Mouse (Mus musculus) forebrain, embryonic 15.5 days (tissue): ENCODE results near the gene Clstn3. TPM values are rescaled to one million over a fixed set of nuclear protein-coding genes. Genes with fewer than 3 reads are reported as not detected.
"Not testable (repeated sequence)": the region's sequence is repeated elsewhere in the genome, so short reads cannot be mapped to it uniquely, and the experiment has no call there.

ENCODE experiments used
- ATAC-seq: fragments of 200-750 bp; cut with Nextera tagmentation; replicated peaks from 2 replicates; pipeline ENCODE4 v1.8.0; 2017; ENCODE audit warnings: mild to moderate bottlenecking, moderate TSS enrichment, moderate library complexity
- H3K27ac ChIP-seq: fragments of 300-500 bp; sonication (generic); replicated peaks from 2 replicates; pipeline ENCODE4 v1.5.1; 2015; ENCODE audit warnings: mild to moderate bottlenecking, inconsistent platforms
- H3K27me3 ChIP-seq: fragments of 300-500 bp; sonication (generic); 2 replicates; pipeline ENCODE4 v1.6.1; 2015; ENCODE audit warnings: inconsistent platforms
- H3K36me3 ChIP-seq: fragments of 300-500 bp; sonication (generic); 2 replicates; pipeline ENCODE4 v1.6.1; 2015; ENCODE audit warnings: mild to moderate bottlenecking, inconsistent platforms
- H3K4me1 ChIP-seq: fragments of 300-500 bp; sonication (generic); 2 replicates; pipeline ENCODE4 v1.6.1; 2015; ENCODE audit warnings: inconsistent platforms
- H3K4me2 ChIP-seq: fragments of 300-500 bp; sonication (generic); replicated peaks from 2 replicates; pipeline ENCODE4 v1.6.1; 2015; ENCODE audit warnings: mild to moderate bottlenecking, inconsistent platforms
- H3K4me3 ChIP-seq: fragments of 300-500 bp; sonication (generic); 2 replicates; pipeline ENCODE4 v1.5.1; 2015; ENCODE audit warnings: mild to moderate bottlenecking, inconsistent platforms
- H3K9ac ChIP-seq: fragments of 300-500 bp; sonication (generic); replicated peaks from 2 replicates; pipeline ENCODE4 v1.6.1; 2015; ENCODE audit warnings: mild to moderate bottlenecking, inconsistent platforms
- H3K9me3 ChIP-seq: fragments of 300-500 bp; sonication (generic); 2 replicates; pipeline ENCODE4 v1.6.1; 2016; ENCODE audit warnings: inconsistent platforms
- WGBS: fragments of 180-500 bp; shearing (Covaris S2); methylation state at CpG from one replicate; pipeline ENCODE4 v1.1.7; 2015; ENCODE audit warnings: mixed read lengths; 5-methylcytosine and 5-hydroxymethylcytosine counted together
- polyA plus RNA-seq: library from polyadenylated mRNA; unstranded; fragments of >200 nt; fragmentation: Nextera tagmentation; extraction: Ambion mirVana; gene quantifications from 2 replicates; pipeline ENCODE4 v1.2.1, GENCODE M21; 2015

Gene Clstn3
- polyA plus RNA-seq, 1 experiment from 2014 or later = 62.1 TPM

DNA sequence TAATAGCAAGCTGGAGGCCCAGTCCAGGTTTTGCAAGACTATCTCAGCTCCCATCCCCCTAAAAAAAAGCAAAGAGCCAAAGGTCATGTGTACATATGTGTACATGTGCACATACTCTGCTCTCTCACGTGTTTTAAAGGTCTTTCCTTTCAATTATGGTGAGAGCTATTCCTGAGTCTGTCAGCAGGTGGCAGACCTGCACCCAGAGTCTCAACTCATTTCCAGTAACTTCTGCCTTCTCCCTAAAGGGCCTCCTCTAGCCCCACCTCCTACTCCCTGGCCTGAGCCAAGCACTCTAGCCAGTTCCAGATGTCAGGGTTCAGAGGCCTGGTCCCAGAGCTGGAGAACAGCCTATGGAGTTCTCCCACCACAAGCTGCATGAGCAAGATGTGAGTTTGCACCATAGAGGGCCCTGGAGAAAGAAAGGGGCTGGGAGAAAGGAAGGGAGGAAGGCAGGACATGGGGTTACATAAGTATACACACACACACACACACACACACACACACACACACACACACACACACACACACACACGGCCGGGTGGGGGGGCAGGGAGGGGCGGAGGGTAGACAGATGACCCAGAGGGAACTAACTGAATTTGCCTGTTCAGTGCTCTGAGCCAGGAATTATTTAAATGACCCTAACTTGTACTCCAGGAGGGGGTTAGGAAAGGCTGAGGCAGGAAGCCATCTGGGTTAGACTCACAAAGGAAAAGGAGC, 28.4 kb upstream of the Clstn3 start, which contains the start of gene C1rl:
Gene C1rl, plus strand, starts transcription at position 272 of the 720 bp plus-strand sequence.
- H3K4me2 ChIP-seq = no peak within 1 kb of the TSS
- ATAC-seq = peak; percentile 66
- no peaks in the 10 kb centered on the region for H3K4me1 ChIP-seq
- no peak within 1 kb of the TSS for H3K27ac ChIP-seq
- no peaks in the 10 kb centered on the region for H3K36me3 ChIP-seq
- H3K27me3 ChIP-seq = no peaks in the 10 kb centered on the region
- H3K9ac ChIP-seq = no peak within 1 kb of the TSS
- no peaks in the 10 kb centered on the region for H3K9me3 ChIP-seq
- 52% methylated on average over 4 of the region's 4 CpGs for WGBS
- H3K4me3 ChIP-seq = no peak within 1 kb of the TSS

DNA sequence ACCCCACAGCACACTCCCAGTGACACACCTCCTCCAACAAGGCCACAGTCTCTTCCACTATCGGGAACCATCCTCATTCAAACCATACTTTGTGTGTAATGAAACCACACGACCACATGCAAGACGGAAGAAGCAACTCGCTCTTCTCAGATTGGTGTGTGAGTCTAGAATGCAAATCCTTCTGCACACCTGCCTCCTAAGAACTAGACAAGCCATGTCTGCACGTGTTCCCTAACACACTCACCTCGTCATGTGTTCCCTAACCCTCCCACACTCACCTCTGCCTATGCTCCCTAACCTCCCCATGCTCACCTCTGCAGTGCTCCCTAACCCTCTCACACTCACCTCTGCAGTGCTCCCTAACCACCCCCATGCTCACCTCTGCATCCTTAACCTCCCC, 26.8 kb upstream of the Clstn3 start:
- H3K36me3 ChIP-seq = no peaks in the 10 kb centered on the region
- H3K4me2 ChIP-seq = no peak overlapping the region
- H3K4me3 ChIP-seq = no peak overlapping the region
- no peaks in the 10 kb centered on the region for H3K27me3 ChIP-seq
- no peaks in the 10 kb centered on the region for H3K4me1 ChIP-seq
- WGBS = 79% methylated on average over 6 of the region's 6 CpGs
- no peak for ATAC-seq
- H3K9ac ChIP-seq = no peak overlapping the region
- no peaks in the 10 kb centered on the region for H3K9me3 ChIP-seq
- no peak overlapping the region for H3K27ac ChIP-seq

DNA sequence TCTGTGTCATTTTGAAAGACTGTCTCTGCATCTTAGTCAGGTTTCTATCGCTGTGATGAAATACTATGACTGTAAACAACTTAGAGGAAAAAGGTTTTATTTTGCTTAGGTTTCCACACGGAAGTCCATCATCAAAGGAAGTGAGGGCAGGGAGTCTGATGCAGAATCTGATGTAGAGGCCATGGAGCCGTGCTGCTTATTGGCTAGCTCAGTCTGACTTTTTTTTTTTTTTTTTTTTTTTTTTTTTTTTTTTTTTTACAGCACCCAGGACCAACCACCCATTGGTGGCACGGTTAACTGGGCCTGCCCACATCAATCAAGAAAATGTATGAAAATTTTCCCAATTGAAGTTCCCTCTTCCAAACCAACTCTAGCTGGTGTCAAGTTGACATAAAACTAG, 24.4 kb upstream of the Clstn3 start:
- H3K9me3 ChIP-seq = no peaks in the 10 kb centered on the region
- H3K27ac ChIP-seq = no peak overlapping the region
- no peaks in the 10 kb centered on the region for H3K4me1 ChIP-seq
- H3K4me3 ChIP-seq = no peak overlapping the region
- ATAC-seq = no peak
- H3K9ac ChIP-seq = no peak overlapping the region
- H3K4me2 ChIP-seq = no peak overlapping the region
- H3K27me3 ChIP-seq = no peaks in the 10 kb centered on the region
- WGBS = 77% methylated on average over 4 of the region's 4 CpGs
- H3K36me3 ChIP-seq = no peaks in the 10 kb centered on the region

DNA sequence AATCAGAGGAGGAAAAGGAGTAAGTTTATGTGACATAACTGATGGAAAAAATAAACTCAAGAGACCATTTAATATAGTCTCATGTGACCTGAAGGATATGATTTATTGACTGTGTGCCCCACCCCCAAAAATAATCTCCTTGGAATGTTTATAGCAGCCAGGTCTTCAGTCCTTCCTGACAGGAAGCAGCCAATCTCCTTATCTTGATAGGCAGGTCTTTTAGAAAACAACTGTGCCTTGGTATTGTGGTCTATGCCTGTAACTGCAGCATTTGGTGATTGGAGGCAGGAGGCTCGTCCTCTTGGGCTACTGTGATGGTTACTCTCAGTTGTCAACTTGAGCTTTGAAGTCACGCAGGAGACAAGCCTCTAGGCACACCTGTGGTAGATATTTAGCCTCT, 22.9 kb upstream of the Clstn3 start:
- no peak overlapping the region for H3K4me2 ChIP-seq
- no peak overlapping the region for H3K4me3 ChIP-seq
- H3K27me3 ChIP-seq = no peaks in the 10 kb centered on the region
- no peaks in the 10 kb centered on the region for H3K9me3 ChIP-seq
- H3K36me3 ChIP-seq = no peaks in the 10 kb centered on the region
- no peak overlapping the region for H3K27ac ChIP-seq
- H3K9ac ChIP-seq = no peak overlapping the region
- H3K4me1 ChIP-seq = no peaks in the 10 kb centered on the region
- ATAC-seq = no peak
- 65% methylated on average over 2 of the region's 2 CpGs for WGBS

DNA sequence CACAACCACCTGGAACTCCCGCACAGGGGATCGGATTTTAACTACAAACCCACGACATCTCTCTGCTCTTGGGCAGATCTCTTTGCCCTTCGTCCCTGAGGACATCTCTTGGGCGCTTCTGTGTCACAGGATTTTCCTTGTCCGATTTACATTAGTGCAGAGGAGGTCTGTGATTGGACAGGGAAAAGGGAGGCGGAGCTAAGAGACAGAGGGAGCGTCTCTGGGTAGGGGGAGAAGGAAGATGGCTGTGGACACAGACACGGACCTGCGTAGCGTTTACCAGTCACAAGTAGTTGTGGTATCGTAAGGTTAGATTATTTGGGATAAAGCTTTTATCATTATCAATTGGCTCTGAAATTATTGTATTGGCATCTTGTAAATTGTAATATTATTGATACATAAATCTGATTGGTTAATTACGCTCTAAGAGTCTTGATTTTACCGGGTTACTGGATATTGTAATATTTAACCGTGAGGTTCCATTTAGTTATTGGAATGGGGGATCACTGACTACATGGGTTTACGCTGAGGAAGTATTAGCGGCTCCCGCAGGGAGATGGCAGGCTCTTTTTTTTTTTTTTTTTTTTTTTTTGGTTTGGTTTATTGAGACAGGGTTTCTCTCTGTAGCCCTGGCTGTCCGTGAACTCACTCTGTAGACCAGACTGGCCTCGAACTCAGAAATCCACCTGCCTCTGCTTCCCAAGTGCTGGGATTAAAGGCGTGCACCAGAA, 21.0 kb upstream of the Clstn3 start:
- Histone ChIP-seq H3K27me3 (no peaks in the 10 kb centered on the region), H3K9ac (0 out of 2 replicates have a peak overlapping the region, but pooled peaks have one; percentile 11), H3K36me3 (no peaks in the 10 kb centered on the region), H3K27ac (no peak overlapping the region), H3K4me2 (peak overlapping the region; percentile 42), H3K4me1 (no peaks in the 10 kb centered on the region), H3K9me3 (no peaks in the 10 kb centered on the region), H3K4me3 (peak overlapping the region; percentile 31)
- peak; percentile 92 for ATAC-seq
- 28% methylated on average over 21 of the region's 21 CpGs for WGBS

DNA sequence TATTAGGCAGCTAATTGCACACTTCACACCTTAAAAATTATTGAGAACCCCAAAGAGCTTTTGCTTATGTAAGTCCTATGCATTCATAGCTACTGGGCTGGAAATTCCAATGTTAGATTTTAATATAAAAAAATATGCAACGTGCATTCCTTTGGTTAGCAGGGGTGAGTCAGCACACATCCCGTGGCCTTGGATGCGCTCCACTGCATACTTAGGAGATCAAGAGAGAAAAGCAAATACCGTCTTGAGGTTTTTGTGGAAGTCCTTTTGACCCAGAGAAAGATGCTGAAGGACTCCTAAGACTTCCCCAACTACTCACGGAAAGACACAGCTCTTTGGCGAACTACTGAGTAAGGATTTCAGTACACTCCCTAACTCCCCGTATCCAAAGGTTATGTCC, 20.3 kb upstream of the Clstn3 start:
- H3K9ac ChIP-seq = no peak overlapping the region
- no peaks in the 10 kb centered on the region for H3K36me3 ChIP-seq
- 89% methylated on average over 7 of the region's 7 CpGs for WGBS
- no peak overlapping the region for H3K4me3 ChIP-seq
- 0 out of 2 replicates have a peak, but pooled peaks have one; percentile 3 for ATAC-seq
- H3K4me2 ChIP-seq = no peak overlapping the region; the same call in 1 of the 2 replicates
- no peaks in the 10 kb centered on the region for H3K4me1 ChIP-seq
- H3K9me3 ChIP-seq = no peaks in the 10 kb centered on the region
- H3K27me3 ChIP-seq = no peaks in the 10 kb centered on the region
- H3K27ac ChIP-seq = no peak overlapping the region

DNA sequence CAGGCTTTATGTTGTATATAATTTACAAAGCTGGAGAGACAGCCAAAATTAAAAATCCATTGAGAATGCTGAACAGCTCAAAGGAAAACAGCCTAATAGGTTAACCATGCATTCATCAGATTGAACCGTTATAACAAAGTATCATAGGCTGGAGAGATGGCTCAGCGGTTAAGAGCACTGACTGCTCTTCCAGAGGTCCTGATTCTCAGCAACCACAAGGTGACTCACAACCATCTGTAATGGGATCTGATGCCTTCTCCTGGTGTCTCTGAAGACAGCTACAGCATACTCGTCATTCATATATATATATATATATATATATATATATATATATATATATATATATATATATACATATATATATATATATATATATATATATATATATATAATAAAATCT, 19.2 kb upstream of the Clstn3 start:
- not testable (repeated sequence) for H3K27ac ChIP-seq, H3K36me3 ChIP-seq, ATAC-seq, H3K4me2 ChIP-seq, H3K9me3 ChIP-seq, H3K27me3 ChIP-seq, H3K4me1 ChIP-seq, H3K4me3 ChIP-seq, H3K9ac ChIP-seq
- WGBS = 90% methylated on average over 3 of the region's 3 CpGs

DNA sequence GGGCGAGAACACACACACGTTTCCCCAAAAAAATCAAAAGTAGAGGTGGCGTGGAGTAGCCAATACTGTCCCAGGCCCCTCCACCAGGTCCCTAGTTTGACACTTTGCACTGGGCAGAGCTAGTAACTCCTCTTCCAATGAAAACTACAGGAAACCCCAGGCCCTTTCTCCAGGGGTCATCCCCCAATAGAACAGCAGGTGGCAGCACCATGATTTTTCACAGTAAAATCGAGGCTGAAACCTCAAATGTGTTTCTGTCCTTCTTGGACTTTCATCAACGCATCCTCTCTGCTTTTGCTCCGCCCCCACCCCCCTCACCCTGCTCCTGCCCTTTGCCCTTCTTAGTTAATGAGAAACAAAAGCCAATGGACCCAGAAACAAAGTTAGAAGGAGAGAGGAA, 17.0 kb upstream of the Clstn3 start:
- H3K4me3 ChIP-seq = no peak overlapping the region
- WGBS = 27% methylated on average over 6 of the region's 6 CpGs
- H3K36me3 ChIP-seq = no peaks in the 10 kb centered on the region
- no peaks in the 10 kb centered on the region for H3K9me3 ChIP-seq
- H3K4me1 ChIP-seq = no peaks in the 10 kb centered on the region
- H3K4me2 ChIP-seq = no peak overlapping the region
- H3K9ac ChIP-seq = no peak overlapping the region
- H3K27me3 ChIP-seq = no peaks in the 10 kb centered on the region
- ATAC-seq = no peak
- no peak overlapping the region for H3K27ac ChIP-seq

DNA sequence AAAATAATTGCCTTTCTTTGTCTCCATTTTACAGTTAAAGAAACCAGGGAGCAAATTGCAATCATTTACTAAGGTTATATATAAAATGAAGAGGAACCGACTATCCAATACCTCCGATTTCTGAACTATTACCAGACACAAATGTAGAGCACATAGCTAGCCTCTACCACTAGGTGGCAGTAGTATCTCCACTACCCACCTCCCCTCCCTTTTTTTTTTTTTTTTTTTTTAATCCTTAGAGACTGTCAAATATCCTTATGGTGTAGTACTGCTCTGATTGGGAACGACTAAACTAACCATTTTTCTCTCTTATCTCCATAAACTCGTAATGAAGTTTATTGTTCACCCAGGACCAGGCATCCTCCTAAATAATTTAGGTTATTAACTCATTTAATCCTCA, 15.7 kb upstream of the Clstn3 start:
- no peaks in the 10 kb centered on the region for H3K27me3 ChIP-seq

DNA sequence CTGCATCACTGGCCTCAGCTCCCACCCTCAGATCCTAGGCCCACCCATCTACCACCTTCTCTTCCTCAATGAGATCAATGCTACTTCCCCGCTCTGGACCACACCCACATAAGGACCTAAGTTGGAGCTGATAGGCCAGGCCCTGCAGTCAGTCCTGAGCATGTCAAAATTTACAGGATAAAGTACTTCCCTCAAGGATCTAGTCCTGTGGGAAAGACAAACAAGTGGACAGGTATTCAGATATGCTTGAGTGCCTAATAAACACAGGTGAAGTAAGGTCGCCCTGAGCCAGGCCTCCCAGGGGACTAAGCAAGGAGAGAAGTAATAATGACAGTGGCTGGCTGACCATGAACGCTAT, 15.0 kb upstream of the Clstn3 start:
- Histone ChIP-seq H3K36me3 (no peaks in the 10 kb centered on the region), H3K4me1 (no peaks in the 10 kb centered on the region), H3K4me3 (no peak overlapping the region), H3K9me3 (no peaks in the 10 kb centered on the region), H3K9ac (no peak overlapping the region), H3K4me2 (no peak overlapping the region), H3K27ac (no peak overlapping the region), H3K27me3 (no peaks in the 10 kb centered on the region)
- peak; percentile 30; the same call in 1 of the 2 replicates for ATAC-seq
- 95% methylated on average over 3 of the region's 3 CpGs for WGBS

More for the DNA sequence above, 15.7 kb upstream of the Clstn3 start:
- no peak overlapping the region for H3K4me2 ChIP-seq
- no peaks in the 10 kb centered on the region for H3K4me1 ChIP-seq
- no peaks in the 10 kb centered on the region for H3K36me3 ChIP-seq
- H3K27ac ChIP-seq = no peak overlapping the region
- no peak overlapping the region for H3K4me3 ChIP-seq
- no peak for ATAC-seq
- H3K9me3 ChIP-seq = no peaks in the 10 kb centered on the region
- 58% methylated on average over 4 of the region's 4 CpGs for WGBS
- H3K9ac ChIP-seq = no peak overlapping the region

DNA sequence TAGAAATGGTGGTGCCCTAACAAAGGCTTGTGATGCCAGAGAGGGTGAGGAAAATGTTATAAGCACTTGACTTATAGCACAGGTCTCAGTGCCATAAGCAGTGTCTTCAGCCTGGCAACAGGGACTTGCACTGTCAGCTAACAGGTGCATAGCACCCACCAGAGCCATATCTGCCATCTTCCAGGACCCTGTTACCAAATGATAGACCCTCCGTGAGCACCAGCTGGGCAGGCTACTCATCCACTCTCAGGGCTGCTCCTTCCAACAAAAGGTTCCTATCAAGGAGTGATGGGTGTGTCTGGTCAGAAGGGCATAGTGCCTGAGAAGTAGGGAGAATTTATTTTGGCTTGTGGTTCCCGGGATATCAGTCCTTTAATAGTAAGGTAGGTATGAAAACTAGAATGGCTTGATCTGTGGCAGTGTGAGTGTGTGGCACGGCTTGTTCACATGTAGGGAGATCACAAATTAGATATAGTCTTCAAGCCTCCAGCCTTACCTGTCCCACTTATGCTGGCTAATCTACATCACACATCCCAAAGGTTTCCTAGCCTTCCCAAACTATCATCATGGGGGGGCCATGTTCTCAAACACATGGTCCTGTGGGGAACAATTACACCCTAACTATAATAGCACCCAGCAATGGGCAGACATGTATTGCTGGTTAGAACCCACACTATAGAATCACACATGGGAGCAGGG, 14.4 kb upstream of the Clstn3 start:
- no peaks in the 10 kb centered on the region for H3K9me3 ChIP-seq
- H3K27ac ChIP-seq = no peak overlapping the region
- no peaks in the 10 kb centered on the region for H3K36me3 ChIP-seq
- no peak overlapping the region for H3K9ac ChIP-seq
- no peaks in the 10 kb centered on the region for H3K4me1 ChIP-seq
- no peak; the same call in 1 of the 2 replicates for ATAC-seq
- no peak overlapping the region for H3K4me3 ChIP-seq
- WGBS = 92% methylated on average over 3 of the region's 3 CpGs
- no peak overlapping the region for H3K4me2 ChIP-seq
- H3K27me3 ChIP-seq = no peaks in the 10 kb centered on the region

DNA sequence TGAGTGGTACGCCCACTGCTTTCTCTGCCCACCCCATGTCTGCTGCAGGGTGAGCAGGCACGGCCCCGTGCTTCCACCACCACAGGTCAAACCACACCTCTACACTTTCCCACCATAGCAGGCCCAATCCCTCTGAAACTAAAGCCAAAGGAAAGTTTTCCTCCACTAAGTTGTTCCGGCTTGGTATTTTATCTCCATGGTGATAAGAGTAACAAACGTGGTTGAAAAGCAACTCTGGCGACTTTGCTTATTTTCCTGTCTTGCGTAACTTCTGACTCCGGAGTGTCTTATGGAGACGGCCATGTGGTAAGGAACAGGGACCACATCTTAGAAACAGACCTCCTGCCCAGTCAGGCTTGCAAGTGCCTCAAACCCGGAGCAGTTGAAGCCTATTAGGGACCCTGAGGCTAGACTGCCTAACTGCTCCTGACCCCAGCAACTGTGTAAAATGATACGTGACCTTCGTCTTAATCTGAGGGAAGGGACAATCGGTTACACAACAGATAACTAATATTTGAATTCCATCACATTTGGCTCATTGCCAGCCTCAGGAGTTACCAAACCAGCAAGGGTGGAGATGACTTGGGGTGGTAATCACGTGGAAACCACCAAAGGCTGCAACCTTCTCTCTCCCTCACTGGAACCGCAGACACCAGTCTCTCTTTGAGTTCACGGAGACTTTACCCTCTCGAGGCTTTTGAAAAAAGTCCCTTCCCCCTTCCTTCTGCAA, 13.5 kb upstream of the Clstn3 start:
- no peaks in the 10 kb centered on the region for H3K9me3 ChIP-seq
- no peak overlapping the region for H3K27ac ChIP-seq
- no peak for ATAC-seq
- 84% methylated on average over 17 of the region's 17 CpGs for WGBS
- H3K27me3 ChIP-seq = no peaks in the 10 kb centered on the region
- no peaks in the 10 kb centered on the region for H3K36me3 ChIP-seq
- H3K4me2 ChIP-seq = no peak overlapping the region
- no peak overlapping the region for H3K9ac ChIP-seq
- H3K4me1 ChIP-seq = no peaks in the 10 kb centered on the region
- H3K4me3 ChIP-seq = no peak overlapping the region
